Mouse (Mus musculus): ENCODE results near the gene Cabp4.

DNA sequence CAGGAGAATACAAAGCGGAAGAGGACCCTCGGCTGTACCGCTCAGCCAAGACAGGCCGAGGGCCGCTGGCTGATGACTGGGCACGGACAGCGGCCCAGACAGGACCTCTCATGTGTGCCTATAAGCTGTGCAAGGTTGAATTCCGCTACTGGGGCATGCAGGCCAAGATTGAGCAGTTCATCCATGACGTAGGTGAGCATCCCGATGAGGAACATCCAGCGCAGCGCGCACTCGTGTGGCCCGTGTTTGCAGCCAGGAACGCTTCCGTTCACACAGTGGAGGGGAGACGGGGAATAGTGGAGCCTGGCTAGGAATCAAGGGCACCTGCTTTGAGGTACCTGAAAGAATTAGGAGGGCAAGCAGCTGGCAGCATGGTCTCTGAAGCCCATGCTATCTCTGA lies 40.5 kb downstream of the Cabp4 start:
- no peak for TF ChIP-seq CTCF (IDR thresholded peaks at IDR 0.05; ENCODE audit: extremely low read depth, insufficient read depth, insufficient read length, insufficient replicate concordance)
- no peak for TF ChIP-seq POLR2A (IDR thresholded peaks at IDR 0.05; ENCODE audit: low read depth, low read length)
